Mouse (Mus musculus) stomach, postnatal 0 days (tissue): ENCODE measurements around the gene Sptbn2.
"Not testable (repeated sequence)": the region's sequence is repeated elsewhere in the genome, so short reads cannot be mapped to it uniquely, and the experiment has no call there.

Experiments
- CTCF ChIP-seq: IDR thresholded peaks from 2 replicates; pipeline ENCODE4 v1.5.1; 2016; ENCODE audit warnings: antibody characterized with exemption, low read depth, mild to moderate bottlenecking, moderate library complexity
- EP300 ChIP-seq: optimal IDR thresholded peaks from 2 replicates; pipeline ENCODE3; 2016; ENCODE audit warnings: antibody characterized with exemption

- not testable (repeated sequence) for TF ChIP-seq CTCF, EP300
These were observed 49.6 kb downstream of the Sptbn2 start for GRCm38 (mm10) chr19:4760544-4760943.
